Mouse (Mus musculus) lung, embryonic 14.5 days (tissue): Measurements from ENCODE around the gene 4931440F15Rik. TPM values are rescaled to one million over a fixed set of nuclear protein-coding genes. Genes with fewer than 3 reads are reported as not detected.

ENCODE experiments used
- ATAC-seq: fragments of 200-750 bp; cut with Nextera tagmentation; 2 replicates; pipeline ENCODE4 v1.8.0; 2017; ENCODE audit warnings: mild to moderate bottlenecking, moderate TSS enrichment, moderate library complexity; ENCODE audit not compliant: insufficient read depth
- DNase-seq: peaks from one replicate; pipeline ENCODE4 v3.0.0-alpha.2; 2015
- H3K27ac ChIP-seq: fragments of 300-500 bp; sonication (generic); 2 replicates; pipeline ENCODE4 v1.5.1; 2014; ENCODE audit warnings: low read depth, mild to moderate bottlenecking, moderate library complexity
- H3K27me3 ChIP-seq: fragments of 300-500 bp; sonication (generic); 2 replicates; pipeline ENCODE4 v1.6.1; 2014; ENCODE audit warnings: low read length, control low read depth; ENCODE audit not compliant: insufficient read depth
- H3K36me3 ChIP-seq: fragments of 300-500 bp; sonication (generic); 2 replicates; pipeline ENCODE4 v1.6.1; 2014; ENCODE audit warnings: control low read depth; ENCODE audit not compliant: insufficient read depth
- H3K4me1 ChIP-seq: fragments of 300-500 bp; sonication (generic); 2 replicates; pipeline ENCODE4 v1.6.1; 2014; ENCODE audit warnings: antibody characterized with exemption, control low read depth; ENCODE audit not compliant: insufficient read depth
- H3K4me2 ChIP-seq: fragments of 300-500 bp; sonication (generic); 2 replicates; pipeline ENCODE4 v1.6.1; 2014; ENCODE audit warnings: mild to moderate bottlenecking
- H3K4me3 ChIP-seq: fragments of 300-500 bp; sonication (generic); 2 replicates; pipeline ENCODE4 v1.5.1; 2014; ENCODE audit warnings: low read depth, low read length
- H3K9ac ChIP-seq: fragments of 300-500 bp; sonication (generic); 2 replicates; pipeline ENCODE4 v1.6.1; 2014
- H3K9me3 ChIP-seq: fragments of 300-500 bp; sonication (generic); 2 replicates; pipeline ENCODE4 v1.6.1; 2016; ENCODE audit warnings: low read depth, low read length, control low read depth
- CTCF ChIP-seq: IDR thresholded peaks from 2 replicates; pipeline ENCODE4 v1.5.1; 2016; ENCODE audit warnings: antibody characterized with exemption, low read depth
- whole genome bisulfite sequencing: fragments of 180-500 bp; shearing (Covaris S2); extraction: QIAGEN DNeasy Blood & Tissue Kit; methylation state at CpG from one replicate; pipeline ENCODE4 v1.1.7; 2014; 5-methylcytosine and 5-hydroxymethylcytosine counted together
- polyA plus RNA-seq: library from polyadenylated mRNA; unstranded; fragments of >200 nt; fragmentation: Nextera tagmentation; extraction: Ambion mirVana; gene quantifications from 2 replicates; pipeline ENCODE4 v1.2.1, GENCODE M21; 2014

Gene 4931440F15Rik
- polyA plus RNA-seq, 1 experiment from 2014 or later: 0.07 TPM

GRCm38 (mm10) chr11:29787473-29787872, 38.0 kb downstream of the 4931440F15Rik start:
- Histone ChIP-seq H3K4me1 (no peaks in the 10 kb centered on the region), H3K27ac (no peak overlapping the region), H3K36me3 (no peaks in the 10 kb centered on the region), H3K4me2 (no peak overlapping the region), H3K4me3 (no peak overlapping the region), H3K27me3 (no peaks in the 10 kb centered on the region), H3K9ac (no peak overlapping the region), H3K9me3 (no peaks in the 10 kb centered on the region)
- no peak for TF ChIP-seq CTCF
- no peak for DNase-seq
- WGBS: 6% methylated on average over 5 of the region's 5 CpGs
- ATAC-seq: no peak

- DNase-seq: no peak
- TF ChIP-seq CTCF: no peak
- no peak overlapping the region for H3K4me2 ChIP-seq
These were observed 38.8 kb downstream of the 4931440F15Rik start for GRCm38 (mm10) chr11:29786583-29787219.

GRCm38 (mm10) chr11:29779409-29780026, 46.0 kb downstream of the 4931440F15Rik start:
- no peak overlapping the region for H3K27ac ChIP-seq
- H3K4me2 ChIP-seq: no peak overlapping the region
- no peak for DNase-seq
- no peak for TF ChIP-seq CTCF
- H3K4me1 ChIP-seq: no peaks in the 10 kb centered on the region
- no peaks in the 10 kb centered on the region for H3K36me3 ChIP-seq
- no peaks in the 10 kb centered on the region for H3K9me3 ChIP-seq
- no peak overlapping the region for H3K9ac ChIP-seq
- no peak overlapping the region for H3K4me3 ChIP-seq
- H3K27me3 ChIP-seq: no peaks in the 10 kb centered on the region
- WGBS: 36% methylated on average over 2 of the region's 2 CpGs
- no peak for ATAC-seq

More at GRCm38 (mm10) chr11:29786583-29787219, 38.8 kb downstream of the 4931440F15Rik start:
- H3K9me3 ChIP-seq: no peaks in the 10 kb centered on the region
- WGBS: 77% methylated on average over 6 of the region's 6 CpGs
- ATAC-seq: no peak
- H3K9ac ChIP-seq: no peak overlapping the region
- no peaks in the 10 kb centered on the region for H3K36me3 ChIP-seq
- H3K4me1 ChIP-seq: no peaks in the 10 kb centered on the region
- no peak overlapping the region for H3K4me3 ChIP-seq
- H3K27me3 ChIP-seq: no peaks in the 10 kb centered on the region
- no peak overlapping the region for H3K27ac ChIP-seq

GRCm38 (mm10) chr11:29778936-29779335, 46.5 kb downstream of the 4931440F15Rik start:
- no peak overlapping the region for H3K4me3 ChIP-seq
- no peaks in the 10 kb centered on the region for H3K4me1 ChIP-seq
- no peaks in the 10 kb centered on the region for H3K27me3 ChIP-seq
- 69% methylated on average over 3 of the region's 3 CpGs for WGBS
- ATAC-seq (no peak), DNase-seq (no peak)
- no peaks in the 10 kb centered on the region for H3K36me3 ChIP-seq
- TF ChIP-seq CTCF: no peak
- H3K9ac ChIP-seq: no peak overlapping the region
- H3K27ac ChIP-seq: no peak overlapping the region
- H3K9me3 ChIP-seq: no peaks in the 10 kb centered on the region
- H3K4me2 ChIP-seq: no peak overlapping the region

GRCm38 (mm10) chr11:29777964-29778363, 47.5 kb downstream of the 4931440F15Rik start:
- Histone ChIP-seq H3K4me2 (no peak overlapping the region), H3K4me1 (no peaks in the 10 kb centered on the region), H3K36me3 (no peaks in the 10 kb centered on the region), H3K9me3 (no peaks in the 10 kb centered on the region), H3K27ac (no peak overlapping the region), H3K4me3 (no peak overlapping the region), H3K9ac (no peak overlapping the region), H3K27me3 (no peaks in the 10 kb centered on the region)
- no peak for TF ChIP-seq CTCF
- no peak for ATAC-seq
- DNase-seq: no peak

GRCm38 (mm10) chr11:29774760-29775159, 50.7 kb downstream of the 4931440F15Rik start:
- H3K27me3 ChIP-seq: no peaks in the 10 kb centered on the region
- no peaks in the 10 kb centered on the region for H3K36me3 ChIP-seq
- H3K4me3 ChIP-seq: no peak overlapping the region
- TF ChIP-seq CTCF: no peak
- DNase-seq: no peak
- WGBS: 63% methylated on average over 2 of the region's 2 CpGs
- H3K4me2 ChIP-seq: no peak overlapping the region
- H3K4me1 ChIP-seq: no peaks in the 10 kb centered on the region
- H3K9me3 ChIP-seq: no peaks in the 10 kb centered on the region
- H3K27ac ChIP-seq: no peak overlapping the region
- ATAC-seq: no peak
- no peak overlapping the region for H3K9ac ChIP-seq

- no peak for TF ChIP-seq CTCF
- Histone ChIP-seq H3K4me2 (no peak overlapping the region), H3K27me3 (no peaks in the 10 kb centered on the region), H3K4me3 (no peak overlapping the region), H3K36me3 (no peaks in the 10 kb centered on the region), H3K27ac (no peak overlapping the region), H3K9ac (no peak overlapping the region), H3K4me1 (no peaks in the 10 kb centered on the region), H3K9me3 (no peaks in the 10 kb centered on the region)
- no peak for DNase-seq
- WGBS: 35% methylated on average over 2 of the region's 2 CpGs
- no peak for ATAC-seq
These were observed 51.2 kb downstream of the 4931440F15Rik start for GRCm38 (mm10) chr11:29774296-29774695.

Other genes starting within 250 kb of the 4931440F15Rik start
- gene Rtn4, start 132.7 kb downstream of the 4931440F15Rik start, polyA plus RNA-seq: 54.2 and 54.4 TPM in 2 replicates
- gene Eml6, start 200.4 kb upstream of the 4931440F15Rik start, polyA plus RNA-seq: 0.25 and 0.53 TPM in 2 replicates